Mouse (Mus musculus) liver, postnatal 0 days (tissue): ENCODE data around the gene Spatc1l.

Experiments
- CTCF ChIP-seq: sonication (generic); IDR thresholded peaks from 2 replicates; pipeline ENCODE4 v1.5.1; 2016; ENCODE audit warnings: antibody characterized with exemption, low read depth
- EP300 ChIP-seq: IDR thresholded peaks from 2 replicates; pipeline ENCODE4 v1.6.1; 2016; ENCODE audit warnings: antibody characterized with exemption, low read depth, mild to moderate bottlenecking

DNA sequence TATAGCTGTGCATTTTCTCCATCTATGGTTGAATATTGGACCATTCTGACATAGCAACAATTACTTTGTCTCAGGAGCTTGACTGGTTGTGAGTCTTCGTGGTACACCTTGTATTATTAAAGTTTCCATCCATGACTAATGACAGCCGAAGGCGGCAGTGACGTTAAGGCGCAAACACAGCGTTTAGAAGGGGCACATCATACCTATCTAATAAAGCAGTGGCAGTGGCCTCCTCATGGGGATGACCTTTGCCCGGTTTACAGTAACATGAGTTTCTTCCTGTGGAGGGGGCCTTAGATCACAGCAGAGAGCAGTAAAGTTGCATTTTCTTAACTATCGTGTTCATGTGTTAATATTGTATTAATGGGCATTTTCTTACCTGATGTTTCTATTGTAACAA is 13.9 kb upstream of the Spatc1l start:
- no peak for TF ChIP-seq CTCF
- no peak for TF ChIP-seq EP300
